Mouse (Mus musculus) ovary, adult 18-20 months (tissue): ENCODE results near the gene Mettl25.

ENCODE experiments used
- DNase-seq: peaks from one replicate; pipeline ENCODE4 v3.0.0; 2022; ENCODE audit warnings: low spot score, mixed read lengths

The Mettl25 gene

DNA sequence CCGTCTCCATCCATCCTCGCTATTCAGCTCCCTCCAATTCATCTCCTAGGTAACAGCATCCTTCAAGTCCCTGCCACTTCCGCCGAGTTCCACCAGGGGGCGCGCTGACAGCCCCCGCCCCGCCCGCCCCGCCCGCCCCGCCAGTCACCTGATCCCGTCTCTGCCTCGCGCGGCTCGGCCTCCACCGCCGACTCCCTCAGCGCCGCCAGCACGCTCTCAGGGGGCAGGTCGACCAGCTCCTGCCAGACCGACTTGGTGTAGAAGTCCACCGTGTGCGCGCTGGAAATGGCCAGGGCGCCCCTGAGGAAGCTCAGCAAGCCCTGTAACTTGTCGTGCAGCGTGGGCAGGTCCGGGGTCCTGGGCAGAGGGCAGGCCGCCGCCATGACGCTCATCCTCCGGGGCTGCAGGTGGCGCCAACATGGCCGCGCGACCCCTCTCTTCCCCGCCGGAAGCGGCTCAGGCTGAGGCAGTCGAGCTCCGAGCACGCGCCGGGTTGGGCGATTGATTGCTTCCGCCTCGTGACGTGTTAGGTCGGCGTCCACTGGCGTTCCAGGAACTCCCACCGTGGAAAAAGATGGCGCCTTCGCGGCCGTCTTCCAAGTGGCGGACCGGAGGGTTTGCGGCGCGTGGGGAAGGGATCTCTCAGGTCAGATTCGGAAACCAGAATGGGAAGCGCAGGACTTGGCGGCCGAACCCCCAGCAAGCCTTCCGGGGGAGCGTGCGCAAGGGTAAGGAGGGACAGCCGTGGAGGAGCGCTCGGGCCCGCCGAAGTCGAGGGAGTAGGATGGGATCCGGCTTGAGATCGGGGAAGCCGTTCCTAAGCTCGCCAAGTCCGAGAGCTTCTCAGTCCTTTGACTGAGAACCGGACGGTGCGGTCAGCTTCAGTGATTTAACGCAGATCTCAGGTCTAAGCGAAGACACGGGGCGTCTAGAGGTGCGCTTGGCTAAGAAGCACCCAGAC is at the start of gene Mettl25, which contains the start of gene Ccdc59:
TSS of gene Mettl25 (minus strand) at position 453 of the 961 bp plus-strand sequence.
TSS of gene Ccdc59 (plus strand) at position 140 of the 961 bp plus-strand sequence.
- peak; percentile 94 for DNase-seq

DNA sequence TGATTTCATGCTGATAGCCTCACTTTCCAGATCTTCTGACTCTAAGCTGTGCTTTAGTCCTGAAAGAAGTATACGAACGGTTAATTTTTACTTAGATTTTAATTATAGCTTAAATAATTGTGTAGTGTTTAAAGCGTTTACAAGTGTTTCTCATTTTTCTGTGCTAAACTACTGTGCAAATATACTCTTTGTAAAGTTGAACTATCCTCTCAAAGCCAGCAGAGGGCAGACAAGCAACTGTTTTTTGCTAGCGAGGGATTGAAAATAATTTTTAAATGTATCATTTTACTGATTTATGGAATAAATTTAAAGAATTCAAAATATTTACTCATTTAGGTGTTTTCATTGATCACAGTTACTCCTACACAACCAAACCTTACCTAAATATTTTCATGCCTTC is 26.1 kb upstream of the Mettl25 start:
- DNase-seq = no peak

DNA sequence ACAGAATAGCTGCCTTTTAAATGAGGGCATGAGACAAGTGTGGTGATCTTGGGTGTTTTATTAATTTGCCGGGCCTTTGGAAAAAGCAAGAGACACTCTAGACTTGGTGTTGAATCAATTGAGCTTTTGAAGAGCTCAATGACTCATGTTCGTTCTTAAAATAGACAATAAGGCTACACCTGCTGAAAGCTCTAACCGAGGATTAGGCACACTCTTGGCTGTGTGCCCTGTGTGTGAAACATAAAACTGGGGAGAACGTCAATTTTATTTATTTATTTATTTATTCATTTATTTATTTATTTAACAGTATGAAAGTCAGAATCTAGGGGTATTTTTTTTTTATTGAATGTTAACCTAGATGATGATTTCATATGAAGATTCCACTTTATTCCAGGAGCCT is 10.0 kb upstream of the Mettl25 start:
- DNase-seq = no peak

DNA sequence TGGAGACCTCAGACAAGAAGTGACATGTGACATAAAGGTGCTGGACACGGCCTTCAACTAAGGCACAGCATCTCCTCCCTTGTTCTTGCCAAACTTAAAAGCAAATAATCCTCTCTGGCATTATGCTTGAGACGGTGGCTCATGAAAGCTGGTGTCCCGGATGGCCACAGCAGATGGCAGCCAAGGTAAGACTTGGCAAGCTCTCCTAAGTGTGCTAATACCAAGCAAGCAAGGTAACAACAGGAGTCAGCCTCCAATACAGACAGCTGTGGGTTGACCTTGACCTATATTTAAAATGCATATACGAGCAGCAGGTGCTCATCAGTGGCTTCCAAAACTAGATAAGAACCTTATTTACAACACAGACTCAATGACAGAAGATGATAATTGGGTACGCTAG is 9.1 kb upstream of the Mettl25 start:
- DNase-seq = no peak

GRCm38 (mm10) chr10:105842574-105842973 is 1.4 kb upstream of the Mettl25 start:
- DNase-seq = no peak

GRCm38 (mm10) chr10:105834627-105835228 is 6.5 kb downstream of the Mettl25 start:
- no peak for DNase-seq

GRCm38 (mm10) chr10:105806259-105807010 is 34.7 kb downstream of the Mettl25 start:
- no peak for DNase-seq

- DNase-seq = no peak
Observed at GRCm38 (mm10) chr10:105803461-105803860, 37.7 kb downstream of the Mettl25 start.

- DNase-seq = no peak
Observed at GRCm38 (mm10) chr10:105802132-105802531, 39.0 kb downstream of the Mettl25 start.

- DNase-seq = no peak
Observed at GRCm38 (mm10) chr10:105801147-105801546, 40.0 kb downstream of the Mettl25 start.

- no peak for DNase-seq
Observed at GRCm38 (mm10) chr10:105797250-105797924, 43.8 kb downstream of the Mettl25 start.

- DNase-seq = no peak
Observed at GRCm38 (mm10) chr10:105793776-105794552, 47.2 kb downstream of the Mettl25 start.

GRCm38 (mm10) chr10:105788744-105789486 is 52.3 kb downstream of the Mettl25 start:
- no peak for DNase-seq

DNA sequence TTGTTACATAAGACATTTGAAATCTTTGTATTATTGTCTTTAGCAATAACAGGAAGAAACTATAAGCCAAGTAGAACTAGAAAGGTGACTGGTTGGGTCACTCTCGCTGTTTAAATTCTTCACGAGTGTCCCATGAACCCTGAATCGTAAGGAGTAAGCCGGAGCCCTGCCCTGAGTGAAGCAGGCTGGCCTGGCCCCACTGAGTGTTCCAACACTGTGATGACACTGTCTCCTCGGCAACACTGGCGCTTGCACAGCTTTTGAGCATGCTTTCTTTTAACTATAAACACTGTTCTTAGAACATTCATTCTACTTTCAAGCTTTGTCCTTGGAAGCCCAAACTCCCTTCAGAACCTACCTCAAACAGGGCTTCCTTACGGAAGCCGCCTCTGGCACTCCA is 57.4 kb downstream of the Mettl25 start:
- DNase-seq = no peak

DNA sequence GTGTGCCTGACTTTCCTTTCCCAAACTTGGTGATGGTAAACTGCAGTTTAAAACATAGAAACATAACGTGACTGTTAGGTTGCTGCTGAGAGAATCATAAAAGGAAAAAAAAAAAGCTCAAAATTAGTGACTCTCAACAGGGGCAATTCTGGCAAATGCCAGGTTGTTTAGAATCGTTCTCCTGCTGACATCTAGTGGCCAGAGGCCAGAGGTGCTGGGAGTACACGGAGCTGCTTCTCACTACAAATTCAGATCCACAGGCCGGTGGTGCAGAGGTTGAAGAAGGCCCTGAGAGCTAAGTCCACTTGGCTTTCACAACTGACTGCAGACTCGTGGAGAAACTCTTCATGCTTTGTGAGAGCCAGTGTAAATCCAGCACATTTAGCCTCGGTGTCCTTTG is 66.8 kb downstream of the Mettl25 start:
- DNase-seq = peak; percentile 28

- no peak for DNase-seq
Observed at GRCm38 (mm10) chr10:105772821-105773302, 68.3 kb downstream of the Mettl25 start.

- no peak for DNase-seq
Observed at GRCm38 (mm10) chr10:105763959-105764358, 77.2 kb downstream of the Mettl25 start.

DNA sequence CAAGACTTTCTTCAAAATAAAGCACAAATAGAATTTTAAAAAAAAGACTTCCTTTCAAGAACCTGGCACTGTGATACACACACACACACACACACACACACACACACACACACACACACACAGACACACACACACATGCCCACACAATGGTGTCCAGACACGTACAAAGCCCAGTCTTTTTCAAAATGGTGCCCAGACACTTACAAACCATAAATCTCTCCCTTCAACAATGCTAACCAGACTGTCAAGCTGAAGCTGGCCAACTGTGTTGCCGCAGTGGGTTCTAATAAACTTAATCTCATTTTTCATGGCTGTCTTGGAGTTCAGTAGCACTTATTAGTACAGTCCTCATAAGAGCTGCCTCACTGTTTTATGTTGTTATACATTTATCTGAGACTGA is 80.7 kb downstream of the Mettl25 start:
- no peak for DNase-seq

GRCm38 (mm10) chr10:105760046-105760445 is 81.1 kb downstream of the Mettl25 start:
- no peak for DNase-seq
